Mouse (Mus musculus): Measurements from ENCODE around the gene Casq2. TPM values are rescaled to one million over a fixed set of nuclear protein-coding genes. Genes with fewer than 3 reads are reported as not detected.

Casq2 gene
- polyA plus RNA-seq, 1 experiment = 1.2 TPM

DNA sequence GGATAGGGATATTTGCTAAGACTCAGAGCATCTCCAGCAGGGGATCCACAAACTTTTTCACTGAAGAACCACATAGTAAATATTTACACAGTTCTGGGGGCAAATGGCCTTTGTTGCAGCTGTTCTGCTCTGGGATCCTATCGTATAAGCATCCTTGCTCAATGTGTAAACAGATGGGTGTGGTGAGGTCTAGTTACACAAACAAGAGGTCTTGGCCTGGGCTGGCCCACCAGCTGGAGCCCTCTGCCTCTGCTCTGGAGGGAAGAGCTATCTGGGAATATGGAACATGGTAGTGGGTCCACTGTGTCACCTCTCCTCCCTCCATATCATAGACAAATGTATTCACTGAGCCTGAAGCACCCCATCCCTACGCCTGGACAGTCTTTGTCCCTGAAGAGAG lies 40.9 kb downstream of the Casq2 start:
- Histone ChIP-seq H3K4me1 (ENCODE audit: control insufficient read depth, insufficient read depth, low read length) (no peaks in the 10 kb centered on the region), H3K4me3 (ENCODE audit: insufficient read depth, low read length) (no peak overlapping the region), H3K27ac (ENCODE audit: insufficient read depth, low read length) (no peak overlapping the region)
- no peak for TF ChIP-seq POLR2A (IDR thresholded peaks at IDR 0.05; ENCODE audit: low read depth, low read length)
- no peak for TF ChIP-seq CTCF (IDR thresholded peaks at IDR 0.05; ENCODE audit: borderline replicate concordance, insufficient read depth, low read length)

DNA sequence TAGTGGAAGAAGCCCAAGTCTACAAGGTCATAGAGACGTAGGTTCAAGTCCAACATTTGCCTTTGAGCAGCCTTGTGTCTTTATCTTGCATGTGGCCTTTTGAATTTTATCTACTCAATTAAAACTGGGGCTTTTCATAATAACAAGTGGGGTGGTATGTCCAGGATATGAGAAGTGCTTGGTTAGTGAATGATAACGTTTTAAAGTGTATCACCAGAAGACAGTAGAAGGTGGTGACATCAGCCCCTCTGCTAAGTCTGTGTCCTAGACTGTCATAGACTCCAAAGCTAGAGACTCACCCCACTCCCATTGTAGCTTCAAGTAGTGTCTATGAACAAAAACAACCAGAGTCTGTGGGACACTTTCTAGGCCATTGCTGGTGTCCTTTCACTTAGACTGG lies 42.0 kb downstream of the Casq2 start:
- TF ChIP-seq POLR2A (IDR thresholded peaks at IDR 0.05; ENCODE audit: low read depth, low read length) (no peak), CTCF (IDR thresholded peaks at IDR 0.05; ENCODE audit: borderline replicate concordance, insufficient read depth, low read length) (no peak)
- H3K4me3 ChIP-seq (ENCODE audit: insufficient read depth, low read length) = no peak overlapping the region
- no peak overlapping the region for H3K27ac ChIP-seq (ENCODE audit: insufficient read depth, low read length)
- no peaks in the 10 kb centered on the region for H3K4me1 ChIP-seq (ENCODE audit: control insufficient read depth, insufficient read depth, low read length)

DNA sequence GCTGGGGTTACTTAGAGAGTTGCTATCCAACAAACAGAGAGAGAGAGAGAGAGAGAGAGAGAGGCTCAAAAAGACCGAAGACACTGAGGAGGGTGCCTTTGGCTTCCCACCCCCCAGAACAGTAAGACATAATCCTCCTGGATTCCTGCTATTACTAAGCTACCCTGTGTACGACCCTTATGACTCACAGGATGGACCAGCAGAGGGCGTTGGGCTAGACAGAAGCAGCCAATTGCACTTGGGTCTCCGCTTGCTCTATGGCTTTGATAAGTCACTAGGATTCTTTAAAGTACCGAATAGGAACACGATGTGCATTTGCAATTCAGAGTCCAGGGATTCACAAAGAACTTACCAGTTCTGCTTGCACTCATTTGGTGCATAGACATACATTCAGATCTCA lies 44.3 kb downstream of the Casq2 start:
- no peak overlapping the region for H3K4me3 ChIP-seq (ENCODE audit: insufficient read depth, low read length)
- TF ChIP-seq POLR2A (IDR thresholded peaks at IDR 0.05; ENCODE audit: low read depth, low read length) (no peak), CTCF (IDR thresholded peaks at IDR 0.05; ENCODE audit: borderline replicate concordance, insufficient read depth, low read length) (0 out of 2 replicates have a peak, but pooled peaks have one; percentile 5)
- H3K27ac ChIP-seq (ENCODE audit: insufficient read depth, low read length) = no peak overlapping the region
- H3K4me1 ChIP-seq (ENCODE audit: control insufficient read depth, insufficient read depth, low read length) = no peaks in the 10 kb centered on the region

DNA sequence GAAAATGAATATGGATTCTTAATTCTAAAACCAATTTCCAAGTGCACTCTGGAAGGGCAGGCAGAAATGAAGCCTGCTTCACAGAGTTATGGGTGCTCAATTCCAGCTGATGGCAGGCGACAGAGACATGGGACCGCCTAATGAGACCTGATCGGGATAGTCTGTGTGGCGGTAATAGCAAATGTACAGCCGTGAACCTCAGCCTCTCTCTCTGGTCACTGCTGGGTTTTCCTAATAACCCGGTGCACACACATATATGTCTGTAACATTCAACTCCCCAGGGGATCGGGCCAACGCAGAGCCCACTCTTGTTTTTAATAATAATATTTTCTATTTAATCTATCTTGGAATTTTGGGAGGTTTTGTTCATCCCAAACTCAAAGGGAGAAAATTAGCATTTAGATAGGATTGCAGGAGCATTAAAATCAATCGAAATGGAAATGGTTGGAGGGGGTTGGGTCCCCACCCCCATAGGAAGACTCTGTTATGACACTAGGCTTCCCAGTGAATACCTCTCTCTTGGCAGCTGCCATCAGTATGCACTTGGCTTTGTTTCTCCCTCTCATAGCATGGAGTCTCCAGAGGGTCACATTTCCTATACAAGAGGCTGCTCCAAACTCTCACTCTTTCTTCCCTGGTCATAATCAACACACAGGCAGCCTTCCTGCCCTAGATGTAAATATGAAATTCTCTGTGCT lies 45.6 kb downstream of the Casq2 start:
- Histone ChIP-seq H3K4me3 (ENCODE audit: insufficient read depth, low read length) (no peak overlapping the region), H3K4me1 (ENCODE audit: control insufficient read depth, insufficient read depth, low read length) (peaks cover 6% of the 10 kb centered on the region; the same call in 1 of the 2 replicates), H3K27ac (ENCODE audit: insufficient read depth, low read length) (no peak overlapping the region)
- TF ChIP-seq POLR2A (IDR thresholded peaks at IDR 0.05; ENCODE audit: low read depth, low read length) (no peak), CTCF (IDR thresholded peaks at IDR 0.05; ENCODE audit: borderline replicate concordance, insufficient read depth, low read length) (no peak)

DNA sequence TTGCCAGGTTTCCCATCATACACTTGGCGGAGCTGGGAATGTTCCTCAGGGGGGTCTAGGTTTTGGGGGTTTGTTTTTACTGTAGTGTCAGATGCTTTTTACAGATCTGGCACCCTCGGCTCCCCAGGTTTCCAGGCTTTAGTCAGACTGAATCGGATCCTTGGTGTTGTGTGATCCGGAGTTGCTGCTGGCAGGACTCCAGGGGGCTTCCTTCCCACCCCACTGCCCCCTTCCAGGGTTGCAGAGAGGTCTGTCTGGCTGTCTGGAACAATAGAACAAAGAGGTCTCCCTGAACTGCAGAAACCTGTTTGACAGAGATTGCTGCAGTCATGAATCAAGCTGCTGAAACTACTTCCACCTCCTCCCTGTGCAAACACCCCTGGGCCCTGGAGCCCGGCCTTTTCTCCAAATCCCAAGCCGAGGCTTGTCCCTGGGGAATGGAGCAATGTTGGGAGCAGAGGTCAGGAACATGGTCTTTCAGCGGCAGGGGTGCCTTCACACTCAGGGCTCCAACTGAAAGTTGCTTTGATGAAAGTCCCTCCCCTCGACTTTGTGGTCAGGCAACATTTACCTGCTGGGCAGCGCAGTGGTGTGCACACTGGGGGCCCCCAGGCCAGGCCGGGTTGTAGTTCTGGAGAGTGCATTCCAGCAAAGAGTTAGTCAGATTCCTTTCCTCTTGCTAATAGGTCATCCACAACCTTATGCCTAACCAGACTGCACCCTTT lies 49.3 kb downstream of the Casq2 start:
- TF ChIP-seq CTCF (IDR thresholded peaks at IDR 0.05; ENCODE audit: borderline replicate concordance, insufficient read depth, low read length) = no peak
- TF ChIP-seq POLR2A (IDR thresholded peaks at IDR 0.05; ENCODE audit: low read depth, low read length) = no peak
- H3K27ac ChIP-seq (ENCODE audit: insufficient read depth, low read length) = no peak overlapping the region
- H3K4me1 ChIP-seq (ENCODE audit: control insufficient read depth, insufficient read depth, low read length) = peaks cover 6% of the 10 kb centered on the region; the same call in 1 of the 2 replicates
- H3K4me3 ChIP-seq (ENCODE audit: insufficient read depth, low read length) = no peak overlapping the region

DNA sequence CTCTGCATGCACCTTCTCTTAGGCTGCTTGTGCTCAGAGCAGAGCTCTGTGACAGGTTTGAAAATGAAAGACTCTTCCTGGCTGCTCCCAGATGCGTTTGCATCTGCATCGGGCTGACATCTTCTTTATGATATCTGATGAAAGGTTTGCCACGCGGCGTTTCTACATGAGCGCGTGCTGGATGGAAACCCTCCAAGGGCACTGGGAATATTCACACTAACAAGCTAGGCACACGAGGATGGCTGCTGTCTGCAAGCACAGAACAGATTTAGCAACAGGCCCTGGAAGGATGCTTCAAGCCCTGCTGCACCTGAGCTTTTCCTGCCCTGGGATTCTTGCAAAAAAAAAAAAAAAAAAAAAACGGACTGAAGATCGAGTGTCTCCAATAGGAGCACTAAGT lies 50.9 kb downstream of the Casq2 start:
- H3K4me3 ChIP-seq (ENCODE audit: insufficient read depth, low read length) = no peak overlapping the region
- no peak overlapping the region for H3K27ac ChIP-seq (ENCODE audit: insufficient read depth, low read length)
- TF ChIP-seq CTCF (IDR thresholded peaks at IDR 0.05; ENCODE audit: borderline replicate concordance, insufficient read depth, low read length) (no peak), POLR2A (IDR thresholded peaks at IDR 0.05; ENCODE audit: low read depth, low read length) (no peak)
- peaks cover 6% of the 10 kb centered on the region; the same call in 1 of the 2 replicates for H3K4me1 ChIP-seq (ENCODE audit: control insufficient read depth, insufficient read depth, low read length)

DNA sequence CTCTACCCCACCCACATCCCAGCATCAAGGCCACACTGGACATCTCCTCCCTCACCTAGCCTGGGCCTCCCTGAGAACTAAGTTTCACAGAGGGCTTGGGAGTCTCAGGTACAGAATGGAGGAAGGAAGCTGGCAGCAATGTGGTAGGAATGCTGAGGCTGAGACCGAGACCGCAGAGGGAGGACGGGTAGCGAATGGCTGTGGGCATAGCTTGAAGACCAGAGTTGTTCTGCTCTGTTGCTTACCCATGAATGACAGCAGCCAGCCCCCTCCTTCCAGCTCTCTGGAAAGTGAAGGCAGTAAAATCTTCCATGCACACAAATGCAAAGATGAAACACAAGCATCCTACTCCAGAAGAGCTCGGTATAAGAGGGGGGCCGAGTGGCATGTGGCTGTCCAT lies 52.7 kb downstream of the Casq2 start:
- Histone ChIP-seq H3K4me3 (ENCODE audit: insufficient read depth, low read length) (no peak overlapping the region), H3K27ac (ENCODE audit: insufficient read depth, low read length) (no peak overlapping the region), H3K4me1 (ENCODE audit: control insufficient read depth, insufficient read depth, low read length) (peaks cover 6% of the 10 kb centered on the region; the same call in 1 of the 2 replicates)
- TF ChIP-seq POLR2A (IDR thresholded peaks at IDR 0.05; ENCODE audit: low read depth, low read length) (no peak), CTCF (IDR thresholded peaks at IDR 0.05; ENCODE audit: borderline replicate concordance, insufficient read depth, low read length) (no peak)

DNA sequence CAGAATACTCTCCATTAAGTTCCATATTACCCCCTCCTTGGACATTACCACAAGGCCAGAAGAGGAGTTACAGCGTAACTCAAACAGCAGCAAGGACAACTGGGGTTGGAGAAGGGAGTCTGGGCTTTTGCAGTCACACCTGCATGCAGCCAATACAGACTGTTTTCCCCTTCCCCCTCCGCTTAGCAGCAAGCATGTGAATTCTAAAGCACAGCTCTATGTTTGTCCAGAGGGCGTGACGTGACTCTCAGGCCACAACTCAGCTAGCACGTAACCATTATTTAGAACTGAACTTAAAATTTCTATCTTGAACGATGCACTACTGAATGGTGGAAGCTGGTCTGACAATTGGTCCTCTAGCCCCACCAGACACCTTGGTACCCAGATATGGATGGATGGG lies 54.4 kb downstream of the Casq2 start:
- Histone ChIP-seq H3K4me1 (ENCODE audit: control insufficient read depth, insufficient read depth, low read length) (peaks cover 6% of the 10 kb centered on the region; the same call in 1 of the 2 replicates), H3K27ac (ENCODE audit: insufficient read depth, low read length) (no peak overlapping the region), H3K4me3 (ENCODE audit: insufficient read depth, low read length) (no peak overlapping the region)
- no peak for TF ChIP-seq POLR2A (IDR thresholded peaks at IDR 0.05; ENCODE audit: low read depth, low read length)
- TF ChIP-seq CTCF (IDR thresholded peaks at IDR 0.05; ENCODE audit: borderline replicate concordance, insufficient read depth, low read length) = no peak

DNA sequence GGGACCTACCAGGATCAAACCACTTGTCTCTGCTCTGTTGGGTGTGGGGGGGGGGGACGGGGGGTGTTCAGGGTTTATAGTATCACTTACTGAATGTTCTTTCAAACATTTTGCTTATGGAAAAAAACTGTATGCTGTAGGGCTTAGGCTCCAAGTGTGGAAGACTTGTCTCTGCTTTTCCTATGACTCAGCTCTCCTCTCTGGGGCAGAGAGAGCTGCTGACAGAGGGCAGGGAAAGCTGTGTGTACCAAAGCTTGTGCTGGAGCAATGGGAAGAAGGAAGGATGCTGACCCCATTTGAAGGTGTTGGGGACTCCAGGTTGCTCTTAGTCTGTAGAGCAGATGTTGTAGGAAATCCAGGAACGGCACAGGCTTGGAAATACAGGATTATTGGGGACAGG lies 55.2 kb downstream of the Casq2 start:
- TF ChIP-seq CTCF (IDR thresholded peaks at IDR 0.05; ENCODE audit: borderline replicate concordance, insufficient read depth, low read length) (no peak), POLR2A (IDR thresholded peaks at IDR 0.05; ENCODE audit: low read depth, low read length) (no peak)
- H3K4me1 ChIP-seq (ENCODE audit: control insufficient read depth, insufficient read depth, low read length) = 0 out of 2 replicates have a peak, but pooled peaks cover under 1% of the 10 kb centered on the region
- no peak overlapping the region for H3K4me3 ChIP-seq (ENCODE audit: insufficient read depth, low read length)
- H3K27ac ChIP-seq (ENCODE audit: insufficient read depth, low read length) = peak overlapping the region; percentile 34; the same call in 1 of the 2 replicates

DNA sequence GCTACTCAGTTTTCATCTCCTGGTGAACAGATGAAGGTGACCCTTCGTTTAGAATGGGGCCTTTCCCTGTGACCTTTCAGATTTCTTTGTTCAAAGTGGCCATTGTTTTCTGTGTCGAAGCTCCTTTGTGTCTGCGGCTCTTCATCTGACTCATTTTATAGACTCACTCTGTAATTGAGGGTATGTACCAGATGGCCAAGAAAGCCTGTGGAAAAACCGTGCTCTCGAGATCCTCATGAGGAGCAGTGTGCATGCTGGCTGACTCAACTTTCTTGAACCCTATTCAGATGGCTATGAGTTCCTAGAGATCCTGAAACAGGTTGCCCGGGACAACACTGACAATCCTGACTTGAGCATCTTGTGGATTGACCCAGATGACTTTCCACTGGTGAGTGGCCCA lies 55.7 kb downstream of the Casq2 start:
- TF ChIP-seq CTCF (IDR thresholded peaks at IDR 0.05; ENCODE audit: borderline replicate concordance, insufficient read depth, low read length) (no peak), POLR2A (IDR thresholded peaks at IDR 0.05; ENCODE audit: low read depth, low read length) (no peak)
- H3K4me3 ChIP-seq (ENCODE audit: insufficient read depth, low read length) = no peak overlapping the region
- no peaks in the 10 kb centered on the region for H3K4me1 ChIP-seq (ENCODE audit: control insufficient read depth, insufficient read depth, low read length)
- H3K27ac ChIP-seq (ENCODE audit: insufficient read depth, low read length) = peak overlapping the region; percentile 34; the same call in 1 of the 2 replicates

Data from embryonic fibroblast, embryonic 13.5 days (primary cell).